Mouse (Mus musculus) lung, adult 10 weeks (tissue): Measurements from ENCODE around the gene Gm21425. TPM values are rescaled to one million over a fixed set of nuclear protein-coding genes. Genes with fewer than 3 reads are reported as not detected.

Experiments used
- polyA plus RNA-seq: library from polyadenylated mRNA; stranded (reverse); fragments of 350-450 nt; fragmentation: Illumina TruSeq; extraction: RNeasy Lipid Tissue Mini Kit (QIAGEN cat#74804); gene quantifications from one replicate; pipeline ENCODE4 v1.2.3, GENCODE M21; 2014; ENCODE audit warnings: low read depth, low replicate concordance; ENCODE audit not compliant: insufficient read depth

Gm21425 gene
- polyA plus RNA-seq, result not detected

GRCm38 (mm10) chrY:13161668-13162067 lies at the start of gene Gm21425:
Gm21425 (plus strand) TSS chrY:13161968.

GRCm38 (mm10) chrY:13133392-13133791 lies 28.4 kb upstream of the Gm21425 start, which contains the start of gene Gm21891:
Gm21891 (minus strand) TSS chrY:13133492.

Other genes starting within 250 kb of the Gm21425 start
- not detected for gene Gm20807, start 119.1 kb upstream of the Gm21425 start, polyA plus RNA-seq
- not detected for gene Gm21891, start 28.5 kb upstream of the Gm21425 start, polyA plus RNA-seq
- not detected for gene Gm21828, start 62.0 kb downstream of the Gm21425 start, polyA plus RNA-seq
- not detected for gene Gm21440, start 90.4 kb downstream of the Gm21425 start, polyA plus RNA-seq
- not detected for gene Gm21454, start 90.5 kb downstream of the Gm21425 start, polyA plus RNA-seq
- not detected for gene Gm21725, start 187.1 kb downstream of the Gm21425 start, polyA plus RNA-seq